Mouse (Mus musculus) heart, postnatal 0 days (tissue): ENCODE data around the gene Olfr70.

Experiments
- CTCF ChIP-seq: IDR thresholded peaks from 2 replicates; pipeline ENCODE4 v1.5.1; 2016; ENCODE audit warnings: antibody characterized with exemption, control low read depth, low read depth
- EP300 ChIP-seq: IDR thresholded peaks from 2 replicates; pipeline ENCODE4 v1.6.1; 2016; ENCODE audit warnings: antibody characterized with exemption, low read depth

- TF ChIP-seq CTCF (no peak), EP300 (no peak)
Observed at GRCm38 (mm10) chr4:43678541-43678940, 22.1 kb downstream of the Olfr70 start.
